Mouse (Mus musculus) stomach, embryonic 15.5 days (tissue): ENCODE data around the gene Rpl27. TPM values are rescaled to one million over a fixed set of nuclear protein-coding genes. Genes with fewer than 3 reads are reported as not detected.
"Not testable (repeated sequence)": the region's sequence is repeated elsewhere in the genome, so short reads cannot be mapped to it uniquely, and the experiment has no call there.

ENCODE experiments used
- ATAC-seq: fragments of 200-750 bp; cut with Nextera tagmentation; 2 replicates; pipeline ENCODE4 v1.8.0; 2017; ENCODE audit warnings: low read depth, moderate number of reproducible peaks, moderate TSS enrichment; ENCODE audit not compliant: insufficient read depth, low FRiP score
- H3K27ac ChIP-seq: fragments of 300-500 bp; sonication (generic); 2 replicates; pipeline ENCODE4 v1.5.1; 2015; ENCODE audit warnings: mild to moderate bottlenecking, inconsistent platforms
- H3K27me3 ChIP-seq: fragments of 300-500 bp; sonication (generic); replicated peaks from 2 replicates; pipeline ENCODE4 v1.6.1; 2015; ENCODE audit warnings: inconsistent platforms
- H3K36me3 ChIP-seq: fragments of 300-500 bp; sonication (generic); 2 replicates; pipeline ENCODE4 v1.6.1; 2015; ENCODE audit warnings: inconsistent platforms
- H3K4me1 ChIP-seq: fragments of 300-500 bp; sonication (generic); 2 replicates; pipeline ENCODE4 v1.6.1; 2015; ENCODE audit warnings: inconsistent platforms
- H3K4me2 ChIP-seq: fragments of 300-500 bp; sonication (generic); 2 replicates; pipeline ENCODE4 v1.6.1; 2015; ENCODE audit warnings: mild to moderate bottlenecking, inconsistent platforms
- H3K4me3 ChIP-seq: fragments of 300-500 bp; sonication (generic); replicated peaks from 2 replicates; pipeline ENCODE4 v1.5.1; 2015; ENCODE audit warnings: inconsistent platforms
- H3K9ac ChIP-seq: fragments of 300-500 bp; sonication (generic); 2 replicates; pipeline ENCODE4 v1.6.1; 2015; ENCODE audit warnings: inconsistent platforms
- H3K9me3 ChIP-seq: fragments of 300-500 bp; sonication (generic); 2 replicates; pipeline ENCODE4 v1.6.1; 2016; ENCODE audit warnings: inconsistent platforms
- WGBS: fragments of 180-500 bp; shearing (Covaris S2); methylation state at CpG from one replicate; pipeline ENCODE4 v1.1.7; 2015; 5-methylcytosine and 5-hydroxymethylcytosine counted together
- polyA plus RNA-seq: library from polyadenylated mRNA; unstranded; fragments of >200 nt; fragmentation: Nextera tagmentation; extraction: Ambion mirVana; gene quantifications from 2 replicates; pipeline ENCODE4 v1.2.1, GENCODE M21; 2015

Rpl27 gene
- polyA plus RNA-seq, 1 experiment from 2014 or later, result 284 TPM

- Histone ChIP-seq H3K27ac (peak overlapping the region; percentile 82), H3K27me3 (no peaks in the 10 kb centered on the region), H3K9me3 (no peaks in the 10 kb centered on the region), H3K9ac (no peak overlapping the region), H3K4me1 (peaks cover 19% of the 10 kb centered on the region), H3K36me3 (peaks cover 16% of the 10 kb centered on the region), H3K4me3 (peak overlapping the region; percentile 53), H3K4me2 (peak overlapping the region; percentile 54)
- no peak for ATAC-seq
- 72% methylated on average over 4 of the region's 4 CpGs for WGBS
Measured at GRCm38 (mm10) chr11:101448899-101449298, 6.8 kb downstream of the Rpl27 start.

- ATAC-seq, result not testable (repeated sequence)
Measured at GRCm38 (mm10) chr11:101449596-101449995, 7.5 kb downstream of the Rpl27 start.

GRCm38 (mm10) chr11:101450394-101450793, 8.3 kb downstream of the Rpl27 start:
- H3K4me1 ChIP-seq, result peaks cover 12% of the 10 kb centered on the region
- no peak overlapping the region for H3K4me3 ChIP-seq
- ATAC-seq, result no peak
- no peak overlapping the region for H3K9ac ChIP-seq
- WGBS, result 83% methylated on average over 3 of the region's 3 CpGs
- H3K27me3 ChIP-seq, result no peaks in the 10 kb centered on the region
- no peak overlapping the region for H3K27ac ChIP-seq
- no peaks in the 10 kb centered on the region for H3K9me3 ChIP-seq
- peaks cover 4% of the 10 kb centered on the region; the same call in 1 of the 2 replicates for H3K36me3 ChIP-seq
- H3K4me2 ChIP-seq, result no peak overlapping the region

More at GRCm38 (mm10) chr11:101449596-101449995, 7.5 kb downstream of the Rpl27 start:
- Histone ChIP-seq H3K4me1 (peaks cover 14% of the 10 kb centered on the region), H3K4me2 (peak overlapping the region; percentile 54; the same call in 1 of the 2 replicates)
- WGBS, result 69% methylated on average over 4 of the region's 4 CpGs
- H3K36me3 ChIP-seq, H3K9ac ChIP-seq, H3K9me3 ChIP-seq, H3K27ac ChIP-seq, H3K27me3 ChIP-seq, H3K4me3 ChIP-seq: not testable (repeated sequence)

- Histone ChIP-seq H3K27me3 (no peaks in the 10 kb centered on the region), H3K4me1 (peaks cover 12% of the 10 kb centered on the region), H3K36me3 (no peaks in the 10 kb centered on the region), H3K9me3 (no peaks in the 10 kb centered on the region), H3K4me3 (no peak overlapping the region), H3K4me2 (no peak overlapping the region), H3K9ac (no peak overlapping the region), H3K27ac (no peak overlapping the region; the same call in 1 of the 2 replicates)
- no peak for ATAC-seq
- 87% methylated on average over 10 of the region's 10 CpGs for WGBS
Measured at GRCm38 (mm10) chr11:101451536-101451935, 9.4 kb downstream of the Rpl27 start.

- Histone ChIP-seq H3K9me3 (no peaks in the 10 kb centered on the region), H3K27ac (no peak overlapping the region), H3K36me3 (no peaks in the 10 kb centered on the region), H3K9ac (no peak overlapping the region), H3K4me2 (no peak overlapping the region), H3K27me3 (no peaks in the 10 kb centered on the region), H3K4me1 (peaks cover 12% of the 10 kb centered on the region), H3K4me3 (no peak overlapping the region)
- no peak for ATAC-seq
- WGBS, result 58% methylated on average over 10 of the region's 10 CpGs
Measured at GRCm38 (mm10) chr11:101452093-101452774, 10.1 kb downstream of the Rpl27 start.

- ATAC-seq, result no peak; the same call in 1 of the 2 replicates
Measured at GRCm38 (mm10) chr11:101454702-101455101, 12.6 kb downstream of the Rpl27 start.

GRCm38 (mm10) chr11:101455627-101456026, 13.5 kb downstream of the Rpl27 start:
- WGBS, result 72% methylated on average over 7 of the region's 7 CpGs
- no peak overlapping the region for H3K27ac ChIP-seq

More at GRCm38 (mm10) chr11:101454702-101455101, 12.6 kb downstream of the Rpl27 start:
- Histone ChIP-seq H3K9ac (no peak overlapping the region), H3K27ac (peak overlapping the region; percentile 8; the same call in 1 of the 2 replicates), H3K4me1 (peaks cover 13% of the 10 kb centered on the region; the same call in 1 of the 2 replicates), H3K27me3 (no peaks in the 10 kb centered on the region), H3K36me3 (no peaks in the 10 kb centered on the region), H3K4me2 (no peak overlapping the region), H3K9me3 (no peaks in the 10 kb centered on the region), H3K4me3 (no peak overlapping the region)
- WGBS, result 74% methylated on average over 6 of the region's 6 CpGs

GRCm38 (mm10) chr11:101457631-101458030, 15.5 kb downstream of the Rpl27 start:
- Histone ChIP-seq H3K36me3 (peaks cover 9% of the 10 kb centered on the region), H3K4me3 (no peak overlapping the region), H3K9me3 (no peaks in the 10 kb centered on the region), H3K4me1 (peaks cover 18% of the 10 kb centered on the region), H3K9ac (no peak overlapping the region), H3K27me3 (no peaks in the 10 kb centered on the region), H3K4me2 (no peak overlapping the region), H3K27ac (no peak overlapping the region)
- WGBS, result 90% methylated on average over 9 of the region's 9 CpGs
- ATAC-seq, result no peak

More at GRCm38 (mm10) chr11:101455627-101456026, 13.5 kb downstream of the Rpl27 start:
- no peak for ATAC-seq
- Histone ChIP-seq H3K9me3 (no peaks in the 10 kb centered on the region), H3K27me3 (no peaks in the 10 kb centered on the region), H3K36me3 (peaks cover 5% of the 10 kb centered on the region; the same call in 1 of the 2 replicates), H3K9ac (no peak overlapping the region), H3K4me3 (no peak overlapping the region), H3K4me1 (0 out of 2 replicates have a peak, but pooled peaks cover 13% of the 10 kb centered on the region), H3K4me2 (no peak overlapping the region)

- H3K4me3 ChIP-seq, result no peak overlapping the region
- no peaks in the 10 kb centered on the region for H3K9me3 ChIP-seq
- WGBS, result 80% methylated on average over 12 of the region's 12 CpGs
- H3K36me3 ChIP-seq, result peaks cover 9% of the 10 kb centered on the region
- H3K4me2 ChIP-seq, result no peak overlapping the region
- peaks cover 22% of the 10 kb centered on the region for H3K4me1 ChIP-seq
- H3K9ac ChIP-seq, result no peak overlapping the region
- no peak overlapping the region for H3K27ac ChIP-seq
- no peak for ATAC-seq
- H3K27me3 ChIP-seq, result no peaks in the 10 kb centered on the region
Measured at GRCm38 (mm10) chr11:101458217-101458616, 16.1 kb downstream of the Rpl27 start.

- peaks cover 36% of the 10 kb centered on the region for H3K4me1 ChIP-seq
- H3K4me3 ChIP-seq, result no peak overlapping the region
- H3K27me3 ChIP-seq, result no peaks in the 10 kb centered on the region
- no peak overlapping the region for H3K27ac ChIP-seq
- ATAC-seq, result peak; percentile 14; the same call in 1 of the 2 replicates
- WGBS, result 57% methylated on average over 6 of the region's 6 CpGs
- no peak overlapping the region for H3K4me2 ChIP-seq
- H3K9me3 ChIP-seq, result no peaks in the 10 kb centered on the region
- H3K9ac ChIP-seq, result no peak overlapping the region
- peaks cover 9% of the 10 kb centered on the region for H3K36me3 ChIP-seq
Measured at GRCm38 (mm10) chr11:101459716-101460115, 17.6 kb downstream of the Rpl27 start.

GRCm38 (mm10) chr11:101460321-101460720, 18.2 kb downstream of the Rpl27 start:
- ATAC-seq, result no peak
- H3K9me3 ChIP-seq, result no peaks in the 10 kb centered on the region
- no peak overlapping the region for H3K9ac ChIP-seq
- peaks cover 9% of the 10 kb centered on the region for H3K36me3 ChIP-seq
- H3K27ac ChIP-seq, result no peak overlapping the region
- H3K27me3 ChIP-seq, result no peaks in the 10 kb centered on the region
- no peak overlapping the region for H3K4me2 ChIP-seq
- peaks cover 36% of the 10 kb centered on the region for H3K4me1 ChIP-seq
- no peak overlapping the region for H3K4me3 ChIP-seq
- WGBS, result 83% methylated on average over 15 of the region's 15 CpGs

GRCm38 (mm10) chr11:101462141-101462540, 20.0 kb downstream of the Rpl27 start:
- H3K9me3 ChIP-seq, result no peaks in the 10 kb centered on the region
- no peak for ATAC-seq
- WGBS, result 83% methylated on average over 14 of the region's 14 CpGs
- no peaks in the 10 kb centered on the region for H3K27me3 ChIP-seq
- H3K36me3 ChIP-seq, result peaks cover 9% of the 10 kb centered on the region
- H3K4me2 ChIP-seq, result no peak overlapping the region
- H3K27ac ChIP-seq, result no peak overlapping the region
- H3K4me1 ChIP-seq, result peaks cover 43% of the 10 kb centered on the region
- H3K9ac ChIP-seq, result no peak overlapping the region
- H3K4me3 ChIP-seq, result no peak overlapping the region
